Mouse (Mus musculus): ENCODE measurements around the gene Mlph. TPM values are rescaled to one million over a fixed set of nuclear protein-coding genes. Genes with fewer than 3 reads are reported as not detected.

The Mlph gene
- polyA plus RNA-seq, 1 experiment from 2014 or later, result 0.85 TPM

DNA sequence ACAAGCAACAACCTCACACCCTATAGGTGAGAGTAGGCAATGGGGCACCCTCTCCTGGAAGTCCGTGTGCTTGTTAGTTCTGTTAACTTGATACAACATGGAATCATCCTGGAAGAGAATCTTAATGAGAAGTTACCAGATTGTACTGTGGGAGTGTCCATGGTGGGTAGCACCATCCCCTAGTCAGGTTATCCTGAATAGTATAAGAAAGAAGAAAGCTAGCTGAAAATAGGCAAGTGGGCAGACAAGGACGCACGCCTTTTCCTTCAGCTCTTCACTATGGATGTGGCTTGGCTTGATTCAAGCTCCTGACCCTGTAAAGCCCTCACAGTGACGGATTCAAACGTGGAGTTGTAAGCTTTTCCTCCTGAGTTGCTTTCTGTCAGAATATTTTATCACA, 15.1 kb upstream of the Mlph start:
- no peaks in the 10 kb centered on the region for H3K27me3 ChIP-seq (replicated peaks)
- H3K4me1 ChIP-seq (replicated peaks), result peaks cover 27% of the 10 kb centered on the region
- no peak overlapping the region for H3K27ac ChIP-seq
- 93% methylated on average over 5 of the region's 5 CpGs for whole genome bisulfite sequencing
- H3K9me3 ChIP-seq, result no peaks in the 10 kb centered on the region
- ATAC-seq, result no peak
- no peaks in the 10 kb centered on the region for H3K36me3 ChIP-seq
- H3K9ac ChIP-seq, result no peak overlapping the region
- no peak overlapping the region for H3K4me2 ChIP-seq (replicated peaks)
- H3K4me3 ChIP-seq (replicated peaks), result no peak overlapping the region

DNA sequence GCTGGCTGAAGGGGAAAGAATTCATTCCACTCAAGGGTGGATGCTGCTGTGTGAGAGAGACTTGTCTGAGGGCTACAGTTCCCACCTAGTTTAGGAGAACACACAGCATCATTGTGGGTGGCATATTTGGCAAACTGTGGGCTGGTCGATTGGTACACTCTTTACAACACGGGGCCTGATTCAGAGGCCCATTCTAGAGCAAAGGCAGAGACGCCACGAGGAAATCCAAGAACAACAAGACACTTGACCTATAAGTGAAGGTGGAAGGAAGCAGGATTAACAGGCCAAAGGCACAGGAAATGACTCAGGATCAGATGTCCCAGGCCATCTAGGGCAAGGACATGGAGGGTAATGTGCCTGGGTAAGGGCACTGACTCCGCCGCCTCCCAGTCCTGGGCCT, 14.5 kb upstream of the Mlph start:
- Histone ChIP-seq H3K4me1 (replicated peaks) (peaks cover 22% of the 10 kb centered on the region), H3K27me3 (replicated peaks) (no peaks in the 10 kb centered on the region), H3K9me3 (no peaks in the 10 kb centered on the region), H3K27ac (no peak overlapping the region), H3K4me3 (replicated peaks) (no peak overlapping the region), H3K36me3 (no peaks in the 10 kb centered on the region), H3K4me2 (replicated peaks) (no peak overlapping the region), H3K9ac (no peak overlapping the region)
- WGBS, result 77% methylated on average over 6 of the region's 6 CpGs
- no peak for ATAC-seq

DNA sequence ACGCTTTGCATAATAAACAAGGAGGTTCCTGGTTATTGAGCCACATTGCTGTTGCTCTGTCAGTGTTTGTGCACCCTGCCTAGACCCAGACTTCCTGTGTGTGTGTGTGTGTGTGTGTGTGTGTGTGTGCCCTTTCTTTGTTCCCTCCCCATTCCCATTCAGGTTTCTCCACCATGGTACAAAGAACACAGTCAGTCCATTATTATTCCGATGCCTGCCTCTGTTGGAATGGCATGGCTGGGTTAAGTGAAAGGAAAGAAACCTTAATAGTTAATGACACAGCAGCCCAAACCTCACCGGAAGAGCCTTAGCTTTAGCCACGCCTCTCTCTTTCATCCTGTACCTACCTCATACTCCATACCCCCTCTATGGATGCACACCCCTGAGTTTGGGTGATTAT, 13.6 kb upstream of the Mlph start:
- Histone ChIP-seq H3K27me3 (replicated peaks) (no peaks in the 10 kb centered on the region), H3K4me3 (replicated peaks) (no peak overlapping the region), H3K36me3 (no peaks in the 10 kb centered on the region), H3K4me1 (replicated peaks) (peaks cover 21% of the 10 kb centered on the region), H3K4me2 (replicated peaks) (no peak overlapping the region), H3K9ac (no peak overlapping the region), H3K9me3 (no peaks in the 10 kb centered on the region), H3K27ac (no peak overlapping the region)
- ATAC-seq, result no peak
- WGBS, result 83% methylated on average over 4 of the region's 4 CpGs

DNA sequence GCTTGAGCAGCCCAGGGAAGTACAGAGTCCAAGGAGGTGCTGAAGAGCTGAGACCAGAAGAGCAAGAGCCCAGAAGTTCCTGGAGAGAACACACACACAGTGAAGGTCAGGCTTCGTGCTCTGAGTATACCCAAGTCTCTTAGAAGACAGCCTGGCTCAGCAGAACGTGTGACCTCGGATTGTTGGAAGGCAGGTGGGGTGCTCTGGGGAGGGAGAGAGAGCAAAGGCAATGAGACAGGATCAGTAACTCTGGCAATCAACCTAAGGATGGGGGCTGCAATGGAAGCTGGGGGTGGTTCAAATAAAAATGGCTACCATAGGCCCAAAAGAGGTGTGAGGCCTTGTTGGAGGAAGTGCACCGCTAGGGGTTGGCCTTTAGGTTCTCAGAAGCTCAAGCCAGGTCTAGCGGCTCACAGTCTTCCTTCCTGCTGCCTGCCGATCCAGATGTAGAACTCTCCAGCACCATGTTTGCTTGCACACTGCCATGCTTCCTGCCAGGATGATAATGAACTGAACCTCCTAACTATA, 13.1 kb upstream of the Mlph start:
- 91% methylated on average over 6 of the region's 6 CpGs for whole genome bisulfite sequencing
- Histone ChIP-seq H3K4me1 (replicated peaks) (peaks cover 20% of the 10 kb centered on the region), H3K36me3 (no peaks in the 10 kb centered on the region), H3K4me3 (replicated peaks) (no peak overlapping the region), H3K27ac (0 out of 2 replicates have a peak overlapping the region, but pooled peaks have one; percentile 19), H3K4me2 (replicated peaks) (no peak overlapping the region), H3K27me3 (replicated peaks) (no peaks in the 10 kb centered on the region), H3K9me3 (no peaks in the 10 kb centered on the region), H3K9ac (no peak overlapping the region)
- no peak for ATAC-seq

DNA sequence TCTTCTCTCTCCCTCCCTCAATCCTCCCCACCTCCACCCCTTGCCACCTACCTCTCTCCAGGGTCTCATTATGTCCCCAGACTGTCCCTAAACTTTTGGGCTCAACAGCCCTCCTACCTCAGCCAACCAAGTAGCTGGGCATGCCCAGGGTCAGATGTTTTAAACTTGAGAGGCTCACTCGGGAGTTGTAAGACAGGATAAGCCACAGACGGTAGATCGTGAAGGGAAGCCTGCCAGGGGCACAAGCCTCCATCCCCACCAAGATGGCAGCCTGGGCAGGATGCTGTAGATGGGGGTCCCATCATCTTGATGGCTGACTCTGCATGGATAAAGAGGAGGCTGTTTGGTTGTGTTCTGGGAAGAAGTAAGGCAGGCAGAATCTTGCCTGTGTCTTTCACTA, 12.1 kb upstream of the Mlph start:
- no peak overlapping the region for H3K4me3 ChIP-seq (replicated peaks)
- H3K36me3 ChIP-seq, result no peaks in the 10 kb centered on the region
- no peak overlapping the region for H3K4me2 ChIP-seq (replicated peaks)
- no peaks in the 10 kb centered on the region for H3K9me3 ChIP-seq
- no peaks in the 10 kb centered on the region for H3K27me3 ChIP-seq (replicated peaks)
- peak overlapping the region; percentile 29 for H3K27ac ChIP-seq
- H3K9ac ChIP-seq, result no peak overlapping the region
- no peak for ATAC-seq
- H3K4me1 ChIP-seq (replicated peaks), result peaks cover 23% of the 10 kb centered on the region
- 73% methylated on average over 3 of the region's 3 CpGs for WGBS

DNA sequence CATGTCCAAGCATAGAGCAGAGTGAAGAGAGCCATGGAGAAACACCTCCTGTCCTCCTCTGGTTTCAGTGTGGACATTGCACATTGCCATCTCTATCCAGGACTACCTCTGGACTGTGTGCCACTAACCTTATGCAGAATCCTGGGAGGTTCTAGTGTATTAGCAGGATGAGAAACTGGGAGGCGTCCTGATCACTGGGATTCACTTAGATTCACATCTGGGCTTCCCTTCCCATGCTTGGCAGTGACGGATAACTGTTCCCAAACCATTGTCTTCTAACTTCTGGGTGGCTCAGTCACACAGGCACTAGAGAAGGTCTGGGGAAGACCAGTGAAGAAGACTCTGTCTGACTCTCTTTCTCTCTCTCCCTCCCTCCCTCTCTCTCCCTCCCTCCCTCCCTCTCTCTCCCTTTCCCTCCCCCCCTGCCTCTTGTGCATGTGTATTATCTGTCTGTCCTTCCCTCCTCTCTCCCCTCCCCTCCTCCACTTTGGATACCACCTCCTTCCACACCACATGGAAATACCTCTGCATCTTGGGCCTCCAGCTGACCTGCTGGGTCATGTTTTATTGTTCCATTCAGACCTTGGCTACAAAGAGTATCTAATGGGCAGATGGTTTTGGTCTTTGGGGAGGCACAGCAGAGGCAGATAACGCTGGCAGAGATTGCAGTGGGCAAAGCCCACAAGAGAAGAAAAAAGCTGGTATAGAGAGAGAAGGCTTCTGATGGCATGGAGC, 11.5 kb upstream of the Mlph start:
- no peak overlapping the region; the same call in 1 of the 2 replicates for H3K9ac ChIP-seq
- peaks cover 23% of the 10 kb centered on the region for H3K4me1 ChIP-seq (replicated peaks)
- H3K9me3 ChIP-seq, result no peaks in the 10 kb centered on the region
- 41% methylated on average over 3 of the region's 3 CpGs for WGBS
- no peak for ATAC-seq
- no peak overlapping the region; the same call in 1 of the 2 replicates for H3K4me2 ChIP-seq (replicated peaks)
- no peaks in the 10 kb centered on the region for H3K36me3 ChIP-seq
- no peak overlapping the region for H3K4me3 ChIP-seq (replicated peaks)
- peak overlapping the region; percentile 91 for H3K27ac ChIP-seq
- H3K27me3 ChIP-seq (replicated peaks), result no peaks in the 10 kb centered on the region

DNA sequence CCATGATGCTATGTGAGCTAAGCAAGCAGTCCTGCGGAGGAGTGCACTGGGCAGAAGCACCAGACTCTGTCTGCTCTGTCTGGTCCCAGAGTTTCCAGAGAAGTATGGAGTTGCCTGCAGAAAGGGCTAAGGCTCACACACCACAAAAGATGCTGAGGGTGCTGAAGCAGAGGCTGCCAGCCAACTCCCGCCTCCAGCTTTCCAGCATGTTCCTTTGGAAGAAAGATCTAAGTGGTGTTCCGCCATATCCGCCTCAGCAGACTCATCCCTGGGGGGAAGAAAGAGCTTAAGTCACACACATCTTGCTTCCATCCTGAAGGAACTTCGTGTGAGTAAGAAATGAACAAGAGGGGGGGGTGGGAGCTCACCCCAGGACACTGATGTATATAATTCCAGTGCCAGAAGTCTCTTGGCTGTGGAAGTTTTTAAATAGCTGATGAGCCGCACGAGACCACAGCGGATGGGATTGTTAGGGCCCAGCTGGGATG, 10.9 kb upstream of the Mlph start:
- peaks cover 26% of the 10 kb centered on the region for H3K4me1 ChIP-seq (replicated peaks)
- 38% methylated on average over 8 of the region's 8 CpGs for WGBS
- H3K27me3 ChIP-seq (replicated peaks), result no peaks in the 10 kb centered on the region
- H3K4me3 ChIP-seq (replicated peaks), result no peak overlapping the region
- peak overlapping the region; percentile 91 for H3K27ac ChIP-seq
- no peak overlapping the region; the same call in 1 of the 2 replicates for H3K9ac ChIP-seq
- peak; percentile 77 for ATAC-seq
- no peaks in the 10 kb centered on the region for H3K9me3 ChIP-seq
- H3K4me2 ChIP-seq (replicated peaks), result no peak overlapping the region; the same call in 1 of the 2 replicates
- no peaks in the 10 kb centered on the region for H3K36me3 ChIP-seq

DNA sequence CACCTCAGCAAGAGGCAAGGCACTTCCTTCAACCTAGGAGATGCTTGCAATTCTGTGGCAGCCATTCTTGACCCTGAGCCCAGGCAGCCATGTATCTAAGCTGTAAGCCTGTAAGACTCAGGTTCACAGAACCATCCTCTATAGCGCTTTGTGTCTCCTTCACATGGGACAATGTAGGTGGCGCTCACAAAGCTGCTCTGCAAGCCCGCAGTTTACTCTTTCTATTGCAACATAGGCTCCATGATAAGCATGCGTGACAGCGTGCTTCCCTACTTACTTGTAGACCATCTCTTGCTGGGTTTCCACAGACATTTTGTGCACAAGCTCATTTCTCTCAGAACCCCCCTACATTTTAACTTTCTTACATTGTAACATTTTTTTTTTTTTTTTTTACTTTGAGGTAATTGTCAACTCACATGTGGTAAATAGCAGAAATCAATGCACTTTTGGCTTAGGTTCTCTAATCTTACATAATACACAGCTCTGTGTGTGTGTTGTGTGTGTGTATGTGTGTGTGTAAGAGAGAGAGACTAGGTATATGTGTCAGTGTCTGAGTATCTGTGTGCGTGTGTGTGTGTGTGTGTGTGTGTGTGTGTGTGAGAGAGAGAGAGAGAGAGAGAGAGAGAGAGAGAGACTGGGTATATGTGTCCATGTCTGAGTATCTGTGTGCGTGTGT, 10.0 kb upstream of the Mlph start:
- Histone ChIP-seq H3K4me3 (replicated peaks) (no peak overlapping the region), H3K27ac (peak overlapping the region; percentile 91), H3K27me3 (replicated peaks) (no peaks in the 10 kb centered on the region), H3K36me3 (no peaks in the 10 kb centered on the region), H3K4me1 (replicated peaks) (peaks cover 34% of the 10 kb centered on the region), H3K9ac (no peak overlapping the region), H3K4me2 (replicated peaks) (no peak overlapping the region), H3K9me3 (no peaks in the 10 kb centered on the region)
- no peak for ATAC-seq
- 84% methylated on average over 7 of the region's 7 CpGs for WGBS

DNA sequence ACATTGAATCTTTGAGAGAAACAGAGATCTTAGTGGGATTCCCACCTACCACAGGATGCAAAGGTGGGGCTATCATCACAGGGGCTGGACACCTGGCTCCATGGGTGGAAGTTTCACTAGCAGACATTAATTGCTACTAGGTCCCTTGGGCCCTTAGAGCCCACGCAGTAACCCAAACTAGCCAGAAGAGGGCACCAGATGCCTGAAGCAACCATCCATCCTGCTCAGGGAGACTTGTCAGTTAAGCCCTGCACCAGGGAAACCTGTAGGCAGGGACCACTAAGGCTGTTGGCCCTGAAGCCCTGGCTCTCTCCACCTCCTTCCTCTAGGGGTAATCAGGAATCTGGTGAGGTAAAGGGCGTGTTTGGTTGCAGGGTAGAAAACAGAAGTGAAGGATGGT, 8.5 kb upstream of the Mlph start:
- no peak for ATAC-seq

DNA sequence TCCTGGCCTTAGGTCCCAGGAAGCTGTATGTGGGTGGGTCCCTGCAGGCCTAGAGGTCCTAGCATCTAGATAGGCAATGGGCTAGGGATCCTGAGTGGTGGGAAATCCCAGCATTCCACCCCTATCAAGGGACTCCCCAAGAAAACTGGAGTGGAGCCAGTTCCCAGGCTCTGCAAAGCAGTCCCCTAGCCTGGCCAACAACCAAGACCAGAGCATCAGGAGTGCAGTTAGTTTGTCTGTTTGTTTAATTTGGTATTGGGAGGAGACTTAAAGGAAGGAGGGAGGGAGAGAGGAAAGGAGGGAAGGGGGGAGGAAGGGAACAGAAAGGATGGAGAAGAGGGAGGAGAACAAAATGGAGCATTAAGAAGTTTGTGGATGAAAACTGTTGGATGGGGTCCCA, 5.7 kb upstream of the Mlph start:
- ATAC-seq, result peak; percentile 60

More for the DNA sequence above, 8.5 kb upstream of the Mlph start:
- WGBS, result 33% methylated on average over 2 of the region's 2 CpGs
- H3K4me2 ChIP-seq (replicated peaks), result no peak overlapping the region
- no peaks in the 10 kb centered on the region for H3K36me3 ChIP-seq
- H3K9ac ChIP-seq, result no peak overlapping the region
- peaks cover 47% of the 10 kb centered on the region for H3K4me1 ChIP-seq (replicated peaks)
- no peaks in the 10 kb centered on the region for H3K9me3 ChIP-seq
- H3K27me3 ChIP-seq (replicated peaks), result no peaks in the 10 kb centered on the region
- no peak overlapping the region for H3K4me3 ChIP-seq (replicated peaks)
- H3K27ac ChIP-seq, result no peak overlapping the region

DNA sequence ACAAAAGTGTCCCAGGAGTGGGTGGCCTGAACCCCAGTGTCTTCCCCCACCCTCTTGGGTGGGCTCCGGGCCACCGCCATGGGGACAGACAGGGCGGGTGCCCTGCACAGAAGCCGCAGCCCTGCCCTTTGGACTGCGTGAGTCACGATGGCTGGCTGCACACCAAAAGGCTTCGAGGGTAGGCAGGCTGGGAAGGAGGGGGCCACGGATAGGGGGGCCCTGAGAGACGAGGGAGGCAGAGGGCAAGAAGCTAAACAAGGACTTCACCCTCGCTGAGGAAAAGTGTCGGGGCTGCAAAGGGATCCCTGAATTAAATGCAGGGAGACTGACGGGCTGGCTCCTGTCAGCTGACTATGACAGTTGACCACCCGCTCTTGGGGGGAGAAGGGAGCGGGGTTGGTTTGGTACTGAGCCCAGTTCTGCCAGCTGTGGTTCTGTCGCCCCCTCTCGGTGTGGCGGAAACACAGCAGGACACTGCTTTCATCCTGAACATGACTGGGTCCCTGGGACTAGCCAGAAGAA, 5.2 kb upstream of the Mlph start:
- peak overlapping the region; percentile 79 for H3K27ac ChIP-seq
- peak; percentile 79 for ATAC-seq
- H3K36me3 ChIP-seq, result no peaks in the 10 kb centered on the region
- peak overlapping the region; percentile 26; the same call in 1 of the 2 replicates for H3K9ac ChIP-seq
- H3K4me3 ChIP-seq (replicated peaks), result peak overlapping the region; percentile 9; the same call in 1 of the 2 replicates
- H3K9me3 ChIP-seq, result no peaks in the 10 kb centered on the region
- no peaks in the 10 kb centered on the region for H3K27me3 ChIP-seq (replicated peaks)
- H3K4me2 ChIP-seq (replicated peaks), result peak overlapping the region; percentile 51
- H3K4me1 ChIP-seq (replicated peaks), result peaks cover 30% of the 10 kb centered on the region
- 21% methylated on average over 17 of the region's 17 CpGs for WGBS

More for the DNA sequence above, 5.7 kb upstream of the Mlph start:
- Histone ChIP-seq H3K36me3 (no peaks in the 10 kb centered on the region), H3K4me3 (replicated peaks) (no peak overlapping the region), H3K4me1 (replicated peaks) (peaks cover 32% of the 10 kb centered on the region), H3K9ac (no peak overlapping the region), H3K9me3 (no peaks in the 10 kb centered on the region), H3K27ac (peak overlapping the region; percentile 79), H3K4me2 (replicated peaks) (peak overlapping the region; percentile 51), H3K27me3 (replicated peaks) (no peaks in the 10 kb centered on the region)

DNA sequence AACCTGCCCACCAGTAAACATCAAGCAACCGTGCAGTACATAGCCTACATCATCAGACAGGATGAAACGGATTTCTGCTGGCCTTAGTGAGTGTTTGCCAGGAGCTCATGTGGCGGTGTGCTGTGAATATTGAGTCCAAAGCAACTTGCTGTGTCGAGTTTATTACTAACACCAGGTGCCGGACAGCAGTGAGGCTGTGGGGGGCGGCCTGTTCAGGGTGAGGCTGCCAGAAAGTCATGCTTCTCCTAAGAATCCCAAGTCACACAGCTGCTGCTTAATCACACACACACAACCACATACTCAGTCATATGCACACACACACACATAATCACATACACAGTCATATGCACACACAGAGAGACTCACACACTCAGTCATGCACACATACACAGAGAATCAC, 1.7 kb upstream of the Mlph start:
- Histone ChIP-seq H3K4me3 (replicated peaks) (no peak overlapping the region), H3K27ac (no peak overlapping the region), H3K4me2 (replicated peaks) (no peak overlapping the region), H3K27me3 (replicated peaks) (no peaks in the 10 kb centered on the region), H3K4me1 (replicated peaks) (peaks cover 35% of the 10 kb centered on the region), H3K9ac (no peak overlapping the region), H3K36me3 (no peaks in the 10 kb centered on the region), H3K9me3 (no peaks in the 10 kb centered on the region)
- ATAC-seq, result no peak
- WGBS, result 70% methylated on average over 6 of the region's 6 CpGs

Data from intestine, embryonic 15.5 days (tissue).